Mouse (Mus musculus) ES-Bruce4 (cell line): ENCODE results near the gene Fbxl4. TPM values are rescaled to one million over a fixed set of nuclear protein-coding genes. Genes with fewer than 3 reads are reported as not detected.
A peak's percentile ranks its signal among the peaks of the same experiment; 100 is the strongest.

ENCODE experiments used
- H3K27ac ChIP-seq: 2 replicates; pipeline ENCODE4 v1.5.1; 2012; ENCODE audit warnings: low read length, inconsistent platforms; ENCODE audit not compliant: insufficient read depth
- H3K27me3 ChIP-seq: 2 replicates; pipeline ENCODE4 v1.6.1; 2012; ENCODE audit warnings: mild to moderate bottlenecking, low read length, inconsistent platforms; ENCODE audit not compliant: control insufficient read depth, poor library complexity, insufficient read depth, severe bottlenecking
- H3K36me3 ChIP-seq: 2 replicates; pipeline ENCODE4 v1.6.1; 2012; ENCODE audit warnings: inconsistent platforms, mild to moderate bottlenecking, low read length, moderate library complexity; ENCODE audit not compliant: control insufficient read depth, poor library complexity, insufficient read depth, severe bottlenecking
- H3K4me1 ChIP-seq: one replicate; pipeline ENCODE4 v1.8.1; 2011; ENCODE audit warnings: low read length; ENCODE audit not compliant: control insufficient read depth, insufficient read depth
- H3K4me3 ChIP-seq: 2 replicates; pipeline ENCODE4 v1.5.1; 2011; ENCODE audit warnings: low read depth, mild to moderate bottlenecking, low read length
- H3K9ac ChIP-seq: 2 replicates; pipeline ENCODE4 v1.6.1; 2012; ENCODE audit warnings: low read depth, mild to moderate bottlenecking, inconsistent platforms; ENCODE audit not compliant: poor library complexity, severe bottlenecking
- H3K9me3 ChIP-seq: replicated peaks from 2 replicates; pipeline ENCODE4 v1.6.1; 2012; ENCODE audit warnings: mild to moderate bottlenecking, low read length, inconsistent platforms; ENCODE audit not compliant: control insufficient read depth, poor library complexity, insufficient read depth, severe bottlenecking
- CTCF ChIP-seq: IDR thresholded peaks from one replicate; pipeline ENCODE4 v1.8.1; 2011; ENCODE audit warnings: low read depth, low read length
- EP300 ChIP-seq: IDR thresholded peaks from 2 replicates; pipeline ENCODE4 v1.6.1; 2011; ENCODE audit warnings: low read depth, low read length; ENCODE audit not compliant: insufficient read depth
- POLR2A ChIP-seq: IDR thresholded peaks from one replicate; pipeline ENCODE4 v1.8.1; 2011; ENCODE audit warnings: low read length; ENCODE audit not compliant: insufficient read depth
- polyA plus RNA-seq: library from polyadenylated mRNA; stranded (reverse); fragments of >200 nt; gene quantifications from 2 replicates; pipeline ENCODE4 v1.2.4, GENCODE M21; 2011; ENCODE audit warnings: low read depth; ENCODE audit not compliant: missing spikeins, insufficient read depth, insufficient read length

Gene Fbxl4
- polyA plus RNA-seq, 1 experiment: 13.5 TPM

GRCm38 (mm10) chr4:22422400-22422799, 65.1 kb downstream of the Fbxl4 start:
- Histone ChIP-seq H3K9ac (no peak overlapping the region), H3K4me1 (no peaks in the 10 kb centered on the region), H3K9me3 (no peaks in the 10 kb centered on the region), H3K36me3 (no peaks in the 10 kb centered on the region), H3K27ac (no peak overlapping the region), H3K4me3 (no peak overlapping the region), H3K27me3 (no peaks in the 10 kb centered on the region)
- TF ChIP-seq EP300: no peak
- TF ChIP-seq CTCF: no peak
- TF ChIP-seq POLR2A: no peak

DNA sequence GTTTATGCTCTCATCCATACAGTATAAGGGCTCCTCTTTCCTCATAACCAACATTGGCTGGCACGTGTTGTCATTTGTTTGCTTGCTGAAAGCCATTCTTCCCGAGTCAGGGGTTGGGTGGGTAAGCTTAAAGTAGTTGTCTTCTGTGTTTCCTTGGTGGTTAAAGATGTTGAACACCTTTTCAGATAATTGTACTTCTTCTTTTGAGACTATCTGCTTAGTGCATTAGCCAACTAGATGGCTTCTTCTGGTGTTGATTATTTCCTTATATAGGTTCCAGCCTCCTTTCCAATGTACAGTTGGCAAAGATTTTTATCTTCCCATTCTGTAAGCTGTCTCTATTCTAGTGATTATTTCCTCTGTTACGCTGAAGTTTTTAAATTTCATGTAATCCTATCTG, 70.8 kb downstream of the Fbxl4 start:
- TF ChIP-seq POLR2A (no peak), EP300 (no peak), CTCF (no peak)
- Histone ChIP-seq H3K27ac (no peak overlapping the region), H3K27me3 (no peaks in the 10 kb centered on the region), H3K36me3 (no peaks in the 10 kb centered on the region), H3K4me1 (no peaks in the 10 kb centered on the region), H3K9me3 (no peaks in the 10 kb centered on the region), H3K9ac (no peak overlapping the region), H3K4me3 (no peak overlapping the region)

DNA sequence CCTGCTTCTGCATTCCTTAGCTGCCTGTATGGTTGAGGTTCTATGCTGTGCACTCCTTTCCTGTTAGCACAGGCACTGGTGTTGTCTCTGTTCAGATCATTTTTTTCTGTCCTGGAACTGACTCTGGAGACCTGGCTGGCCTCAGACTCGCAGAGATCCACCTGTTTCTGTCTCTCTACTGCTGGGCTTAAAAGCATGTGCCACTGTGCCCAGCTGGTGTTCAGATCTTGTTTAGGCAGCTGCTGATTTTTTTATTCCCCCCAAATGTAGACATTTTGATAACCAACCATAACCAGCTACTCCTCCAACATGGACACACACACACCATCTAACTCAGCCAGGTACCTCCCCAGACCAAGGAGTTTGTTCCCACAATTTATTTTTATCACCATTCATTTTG, 112.2 kb downstream of the Fbxl4 start:
- TF ChIP-seq CTCF: no peak
- no peak for TF ChIP-seq POLR2A
- TF ChIP-seq EP300: no peak

GRCm38 (mm10) chr4:22476967-22477710, 119.8 kb downstream of the Fbxl4 start:
- Histone ChIP-seq H3K9ac (no peak overlapping the region), H3K4me3 (peak overlapping the region; percentile 55), H3K9me3 (no peaks in the 10 kb centered on the region), H3K27ac (no peak overlapping the region), H3K27me3 (peaks cover 26% of the 10 kb centered on the region), H3K4me1 (no peaks in the 10 kb centered on the region), H3K36me3 (no peaks in the 10 kb centered on the region)
- TF ChIP-seq EP300 (no peak), CTCF (peak; percentile 55)

More for the DNA sequence above, 112.2 kb downstream of the Fbxl4 start:
- Histone ChIP-seq H3K27ac (no peak overlapping the region), H3K9me3 (no peaks in the 10 kb centered on the region), H3K27me3 (no peaks in the 10 kb centered on the region), H3K9ac (no peak overlapping the region), H3K36me3 (no peaks in the 10 kb centered on the region), H3K4me3 (no peak overlapping the region), H3K4me1 (no peaks in the 10 kb centered on the region)

DNA sequence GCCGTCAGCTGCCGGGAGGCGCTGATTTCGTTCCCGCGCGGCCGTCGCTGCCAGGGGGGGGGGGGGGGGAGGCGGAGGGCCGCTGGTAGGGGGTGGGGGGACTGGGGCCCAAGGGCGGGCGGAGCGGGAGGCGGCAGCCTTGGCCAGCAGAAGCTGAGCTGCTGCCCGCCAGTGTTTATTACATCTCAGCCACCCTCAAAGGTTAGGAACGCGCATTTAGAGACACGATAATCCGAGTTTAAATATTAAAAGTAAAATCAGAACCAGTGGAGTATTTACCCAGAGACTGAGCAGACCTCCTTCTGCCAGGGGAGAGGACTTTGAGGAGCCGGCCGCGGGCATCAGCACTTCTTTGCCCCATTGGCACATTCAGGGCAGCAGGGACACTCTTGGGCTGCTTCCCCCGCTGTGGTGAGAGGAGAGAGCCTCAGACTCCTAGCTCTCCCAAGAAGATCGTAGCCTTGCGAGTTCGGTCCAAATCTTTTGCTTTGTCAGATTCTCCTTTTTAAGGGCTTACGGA, 120.4 kb downstream of the Fbxl4 start:
- no peak for TF ChIP-seq EP300
- no peak for TF ChIP-seq CTCF
- no peak for TF ChIP-seq POLR2A
- H3K9ac ChIP-seq: no peak overlapping the region
- H3K27ac ChIP-seq: no peak overlapping the region

DNA sequence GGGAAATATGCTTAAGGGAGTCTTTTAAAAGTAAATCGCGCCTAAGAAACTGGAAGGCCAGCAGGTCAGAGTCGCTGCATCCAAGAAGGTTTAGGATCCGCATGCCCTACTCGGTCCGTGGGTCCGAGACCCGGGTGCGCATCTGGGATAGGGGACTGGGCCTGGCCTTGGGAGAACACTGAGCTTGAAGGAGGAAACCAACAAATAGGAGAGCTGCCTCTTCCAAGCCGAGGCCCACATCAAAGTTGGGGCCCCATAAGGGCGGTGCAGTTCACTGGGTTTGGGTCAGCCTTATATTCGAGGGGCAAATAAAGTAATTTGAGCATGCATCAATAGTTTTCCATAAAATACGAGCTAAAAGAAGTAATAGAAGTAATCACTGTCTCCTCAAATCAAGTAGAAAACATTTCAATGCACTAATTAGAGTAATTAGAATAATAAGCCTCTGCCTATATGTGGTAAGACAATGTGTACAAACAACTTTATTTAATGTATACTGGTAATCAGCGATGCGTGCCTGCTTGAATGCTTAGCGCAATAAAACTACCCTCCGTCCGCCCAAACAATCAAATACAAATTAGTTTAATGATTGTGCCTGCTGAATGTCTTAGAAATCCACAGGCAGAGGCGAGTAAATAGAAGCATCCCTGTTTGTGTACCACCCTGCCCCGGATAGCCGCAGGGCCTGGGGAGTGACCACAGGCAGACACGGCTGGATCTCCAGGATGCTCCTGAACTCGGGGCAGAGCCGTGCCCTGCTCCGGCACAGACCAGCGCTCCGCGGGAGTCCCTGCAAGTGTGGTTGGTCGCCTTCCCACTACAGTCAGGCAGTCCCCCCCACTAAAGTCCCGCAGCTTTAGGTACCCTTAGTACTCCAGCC, 121.4 kb downstream of the Fbxl4 start:
- peak overlapping the region; percentile 10; the same call in 1 of the 2 replicates for H3K4me3 ChIP-seq
- TF ChIP-seq EP300 (no peak), POLR2A (no peak), CTCF (no peak)
- H3K9me3 ChIP-seq: no peaks in the 10 kb centered on the region
- H3K4me1 ChIP-seq: no peaks in the 10 kb centered on the region
- no peaks in the 10 kb centered on the region for H3K36me3 ChIP-seq
- H3K27me3 ChIP-seq: peaks cover 26% of the 10 kb centered on the region
- H3K9ac ChIP-seq: no peak overlapping the region
- H3K27ac ChIP-seq: no peak overlapping the region

More for the DNA sequence above, 120.4 kb downstream of the Fbxl4 start:
- Histone ChIP-seq H3K36me3 (no peaks in the 10 kb centered on the region), H3K27me3 (peaks cover 26% of the 10 kb centered on the region), H3K4me1 (no peaks in the 10 kb centered on the region), H3K9me3 (no peaks in the 10 kb centered on the region), H3K4me3 (peak overlapping the region; percentile 6; the same call in 1 of the 2 replicates)
